Mouse (Mus musculus) CD8-positive naive resting alpha-beta T cell, adult 2 months (primary cell): ENCODE results near the gene Cyb5d2.
A peak's percentile ranks its signal among the peaks of the same experiment; 100 is the strongest.

Experiments used
- DNase-seq, 2 experiments: peaks; one replicate each; pipeline ENCODE4 v3.0.0; 2022; ENCODE audit warnings: low read depth in 2 of 2, low spot score in 2 of 2

Cyb5d2 gene

DNA sequence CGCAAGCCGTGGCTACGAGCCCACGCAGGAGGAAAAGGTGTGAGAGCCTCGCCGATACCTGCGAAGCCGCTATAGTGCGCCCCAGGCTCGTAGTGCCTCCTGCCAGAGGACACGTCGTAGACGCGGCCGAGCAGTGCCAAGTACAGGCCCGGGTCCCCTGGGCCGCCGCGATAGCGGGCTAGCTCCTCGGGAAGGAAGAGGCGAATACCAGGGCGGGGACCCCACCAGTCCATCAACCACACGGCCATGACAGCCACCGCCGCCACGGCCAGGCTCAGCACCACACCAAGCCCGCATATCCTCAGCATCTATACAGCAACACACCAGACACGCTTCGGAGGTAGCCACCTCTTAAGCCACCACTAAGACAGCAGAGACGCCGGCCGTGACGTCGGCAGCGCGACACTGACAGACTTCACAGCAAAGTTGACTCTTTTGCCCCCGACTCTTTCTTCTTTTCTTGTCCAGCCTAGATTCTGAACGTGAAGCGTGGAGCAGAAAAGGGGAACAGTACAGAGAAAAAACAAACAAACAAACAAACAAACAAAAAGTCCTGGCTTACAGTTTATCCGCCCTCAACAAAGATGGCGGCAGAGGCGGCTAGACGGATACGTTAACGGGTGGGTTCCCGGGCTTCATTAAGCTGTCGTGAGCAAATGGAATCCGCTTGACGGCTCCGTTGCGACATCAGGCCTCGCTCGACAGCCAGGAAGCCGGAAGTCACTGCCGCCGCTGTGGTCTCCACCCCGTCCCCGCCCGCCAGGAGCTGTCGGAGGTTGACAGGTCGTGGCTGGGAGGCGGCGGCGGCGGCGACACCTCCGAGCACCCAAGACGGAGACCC, at the start of gene Cyb5d2, which contains the start of gene Zzef1:
Gene Cyb5d2, minus strand, starts transcription at position 688 of the 841 bp plus-strand sequence.
Gene Zzef1, plus strand, starts transcription at position 772 of the 841 bp plus-strand sequence.
- DNase-seq = peak; percentile 93 to 94

GRCm38 (mm10) chr11:72845526-72845925, 49.6 kb upstream of the Cyb5d2 start:
- DNase-seq = no peak

DNA sequence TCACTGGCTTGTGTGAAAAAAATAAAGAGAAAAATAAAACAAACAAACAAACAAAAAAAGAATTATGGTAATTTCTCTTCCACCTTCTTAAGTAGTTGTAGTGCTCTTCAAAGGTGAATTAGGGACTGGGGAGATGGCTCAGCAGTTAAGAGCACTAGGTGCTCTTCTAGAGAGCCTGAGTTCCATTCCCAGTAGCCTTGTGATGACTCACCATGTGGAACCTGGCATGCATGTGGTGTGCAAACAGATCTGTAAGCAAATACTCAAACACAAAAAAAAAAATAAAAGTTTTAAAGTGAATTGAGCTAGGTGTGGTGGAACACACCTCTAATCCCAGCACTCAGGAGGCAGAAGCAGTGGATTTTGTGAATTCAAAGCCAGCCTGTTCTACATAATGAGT, 47.6 kb upstream of the Cyb5d2 start:
- no peak for DNase-seq

GRCm38 (mm10) chr11:72842731-72843130, 46.8 kb upstream of the Cyb5d2 start:
- DNase-seq = no peak

- DNase-seq = no peak
Measured at GRCm38 (mm10) chr11:72829869-72830268, 33.9 kb upstream of the Cyb5d2 start.

DNA sequence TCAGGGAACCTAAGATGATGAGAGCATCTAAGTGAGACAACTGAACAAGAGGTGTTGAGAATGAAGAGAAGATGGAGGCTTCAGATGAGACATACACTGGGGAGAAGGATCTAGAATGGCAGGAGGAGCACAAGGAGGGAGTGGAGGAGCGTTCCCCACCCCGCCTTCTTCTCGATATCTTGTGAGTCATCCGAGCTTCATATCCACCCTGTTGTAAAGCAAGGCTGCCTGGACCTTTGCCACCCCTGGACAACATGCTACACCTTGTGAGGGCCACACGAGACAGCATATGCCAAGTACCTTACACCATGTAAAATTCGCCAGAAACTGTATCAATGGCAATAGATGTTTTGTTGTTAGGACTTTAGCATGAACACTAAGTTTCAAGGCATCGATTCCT, 25.1 kb upstream of the Cyb5d2 start:
- DNase-seq = no peak

DNA sequence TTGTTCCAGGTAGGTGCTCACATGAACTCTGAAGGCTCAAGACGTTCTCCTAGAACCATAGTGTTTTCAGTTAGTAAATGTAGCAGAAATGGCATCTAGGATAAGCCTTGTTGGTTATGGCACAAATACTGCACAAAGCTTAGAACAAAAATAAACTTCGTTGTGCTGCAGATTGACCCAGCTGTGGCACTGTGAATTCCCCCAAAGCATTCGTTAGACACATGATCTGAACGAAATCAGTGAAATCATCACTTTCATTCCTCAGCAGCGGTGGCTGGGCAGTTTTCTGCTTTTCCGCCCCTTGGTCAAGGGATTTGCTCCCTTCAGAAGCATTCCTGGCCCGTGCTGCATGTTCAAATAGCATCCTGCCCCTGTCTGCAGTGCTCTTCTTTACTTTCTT, 22.1 kb upstream of the Cyb5d2 start:
- DNase-seq = no peak

DNA sequence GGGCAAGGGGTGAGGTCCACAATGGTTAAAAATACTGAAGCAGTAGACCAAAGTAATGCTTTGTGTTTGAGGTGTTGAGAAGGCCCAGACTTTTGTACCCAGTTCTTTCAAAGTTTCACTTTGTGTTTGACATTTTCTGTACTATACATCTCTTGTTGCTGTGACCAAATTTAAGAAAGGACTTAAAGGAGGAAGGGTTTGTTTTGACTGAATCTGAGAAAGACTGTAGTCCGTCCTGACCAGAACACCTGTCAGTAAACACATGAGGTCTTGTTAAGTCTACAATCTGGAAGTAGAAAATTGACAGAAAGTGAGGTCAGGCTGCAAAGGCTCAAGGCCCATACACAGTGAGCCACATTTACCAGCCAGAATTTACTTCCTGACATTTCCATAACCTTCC, 20.9 kb upstream of the Cyb5d2 start:
- DNase-seq = no peak

DNA sequence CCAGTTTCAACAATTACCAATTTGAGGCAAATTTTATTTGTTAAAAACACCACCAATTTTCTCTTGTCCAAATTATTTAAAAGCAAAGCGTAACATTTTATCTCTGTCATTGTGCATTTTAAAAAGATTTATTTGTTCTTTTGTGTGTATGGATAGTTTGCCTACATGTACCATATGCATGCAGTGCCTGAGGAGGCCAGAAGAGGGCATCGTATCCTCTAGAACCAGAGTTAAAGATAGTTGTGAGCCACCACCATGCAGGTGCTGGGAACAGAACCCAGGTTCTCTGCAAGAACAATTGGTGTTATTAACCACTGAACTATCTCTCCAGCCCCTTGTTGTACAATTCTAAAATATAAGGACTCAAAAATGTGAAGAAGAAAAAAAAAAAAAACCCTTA, 18.2 kb upstream of the Cyb5d2 start:
- DNase-seq = peak in 1 of 2 experiments; percentile 12

GRCm38 (mm10) chr11:72813687-72814086, 17.7 kb upstream of the Cyb5d2 start:
- DNase-seq = no peak

- DNase-seq = no peak
Measured at GRCm38 (mm10) chr11:72807992-72808391, 12.1 kb upstream of the Cyb5d2 start.

GRCm38 (mm10) chr11:72806556-72806955, 10.6 kb upstream of the Cyb5d2 start:
- DNase-seq = no peak

DNA sequence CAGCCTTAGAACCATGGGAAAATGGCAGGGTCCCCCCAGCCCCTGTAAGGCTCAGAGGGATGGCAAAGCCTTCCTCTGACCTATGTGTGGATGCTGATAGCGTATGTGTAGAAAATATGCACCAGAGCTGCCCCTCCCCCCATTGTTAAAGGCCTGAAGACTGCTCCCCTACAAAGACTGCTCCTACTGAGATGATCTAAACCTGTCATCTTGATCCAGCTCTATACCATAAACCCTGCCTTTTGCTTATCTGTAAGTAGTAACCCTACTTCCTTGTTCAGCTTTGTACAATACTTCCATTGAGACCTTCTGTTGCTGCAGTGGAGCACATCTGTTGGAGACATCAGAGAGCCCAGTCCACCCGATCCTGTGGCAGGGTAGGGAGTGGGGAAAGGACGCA, 9.3 kb upstream of the Cyb5d2 start:
- DNase-seq = no peak

GRCm38 (mm10) chr11:72804586-72804985, 8.6 kb upstream of the Cyb5d2 start:
- no peak for DNase-seq

- DNase-seq = no peak
Measured at GRCm38 (mm10) chr11:72803038-72803437, 7.1 kb upstream of the Cyb5d2 start.

- DNase-seq = no peak
Measured at GRCm38 (mm10) chr11:72801182-72801581, 5.2 kb upstream of the Cyb5d2 start.

DNA sequence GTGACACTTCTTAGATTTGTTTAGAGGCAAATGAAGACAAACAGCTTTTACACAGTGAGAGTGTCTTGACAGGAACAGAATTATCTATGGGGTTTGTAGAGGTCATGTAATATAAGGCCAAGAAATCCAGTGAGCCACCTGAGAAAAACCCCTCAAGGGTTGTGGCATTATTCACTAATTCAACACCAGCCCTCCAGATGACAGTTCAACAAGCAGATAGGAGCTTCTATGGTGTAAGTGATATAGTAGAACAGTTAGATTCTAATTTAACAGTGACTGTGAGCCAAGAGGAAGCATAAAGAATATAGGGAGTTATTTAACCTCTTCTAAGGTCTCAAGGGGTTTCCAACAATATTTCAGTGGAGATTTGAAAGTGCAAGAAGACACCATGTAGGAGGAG, 2.2 kb upstream of the Cyb5d2 start:
- DNase-seq = no peak

GRCm38 (mm10) chr11:72796773-72797338, 914 bp upstream of the Cyb5d2 start:
- no peak for DNase-seq

DNA sequence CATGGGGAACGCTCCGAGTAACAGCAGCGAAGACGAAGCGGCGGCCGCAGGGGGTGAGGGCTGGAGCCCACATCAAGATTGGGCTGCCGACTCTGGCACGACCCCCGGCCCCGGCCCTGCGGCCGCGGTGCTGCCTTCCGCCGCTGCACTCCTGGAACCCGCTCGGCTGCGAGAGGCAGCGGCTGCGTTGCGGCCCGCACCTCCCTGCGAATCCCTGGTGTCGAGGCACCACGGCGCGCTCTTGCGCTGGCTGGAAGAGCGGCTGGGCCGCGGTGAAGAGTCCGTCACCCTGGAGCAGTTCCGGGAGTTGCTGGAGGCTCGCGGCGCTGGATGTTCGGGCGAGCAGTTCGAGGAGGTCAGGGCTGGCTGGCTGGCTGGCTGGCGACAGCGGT, 350 bp upstream of the Cyb5d2 start:
- DNase-seq = no peak

- no peak for DNase-seq
Measured at GRCm38 (mm10) chr11:72795149-72795454, 840 bp downstream of the Cyb5d2 start.

GRCm38 (mm10) chr11:72792033-72792432, 3.9 kb downstream of the Cyb5d2 start:
- no peak for DNase-seq

GRCm38 (mm10) chr11:72782503-72782902, 13.4 kb downstream of the Cyb5d2 start:
- no peak for DNase-seq

GRCm38 (mm10) chr11:72782103-72782502, 13.8 kb downstream of the Cyb5d2 start:
- no peak for DNase-seq
